10 mouse cellular contexts compared by ENCODE assay signal in genomic region chr7:43712917-43713316, GRCm38 (mm10). TPM values are rescaled to one million over a fixed set of nuclear protein-coding genes. Genes with fewer than 3 reads are reported as not detected.
DNase-seq lines count a peak whose midpoint lies in the region; ATAC-seq lines count a peak whose summit lies in the region.
"Had no signal": no experiment of that assay in that cellular context is flagged by ENCODE, and none has a peak within 500 bp of the region (broad histone marks: within the 10 kb centered on the region; RNA-seq: fewer than 3 reads in every experiment).

No protein-coding gene starts in this region.

- H3K4me3 ChIP-seq in kidney, embryonic 16.5 days (ENCODE audit: low read length): no peak overlapping the region
- H3K4me3 ChIP-seq in embryonic facial prominence, embryonic 10.5 days: peak overlapping the region; percentile 41
- no peak overlapping the region for H3K4me3 ChIP-seq in limb, embryonic 12.5 days (replicated peaks)
- H3K4me3 ChIP-seq in neural tube, embryonic 12.5 days: no peak overlapping the region
- H3K4me3 ChIP-seq: megakaryocyte, embryonic 14.5 days had no signal

- peak overlapping the region; percentile 36 for H3K4me2 ChIP-seq in kidney, embryonic 16.5 days (replicated peaks; ENCODE audit: low read depth, low read length)
- peak overlapping the region; percentile 40 for H3K4me2 ChIP-seq in limb, embryonic 12.5 days
- H3K4me2 ChIP-seq in neural tube, embryonic 12.5 days (replicated peaks): peak overlapping the region; percentile 34

- no peak overlapping the region for H3K9ac ChIP-seq in kidney, embryonic 16.5 days (replicated peaks; ENCODE audit: low read length)
- H3K9ac ChIP-seq in limb, embryonic 12.5 days (replicated peaks): no peak overlapping the region
- no peak overlapping the region for H3K9ac ChIP-seq in neural tube, embryonic 12.5 days

- H3K27me3 ChIP-seq in kidney, embryonic 16.5 days (ENCODE audit: insufficient read depth, low read length): no peaks in the 10 kb centered on the region; the same call in 1 of the 2 replicates
- H3K27me3 ChIP-seq in embryonic facial prominence, embryonic 10.5 days (replicated peaks; ENCODE audit: low read depth, poor library complexity, severe bottlenecking): peaks cover 6% of the 10 kb centered on the region; the same call in 1 of the 2 replicates
- peaks cover 13% of the 10 kb centered on the region; the same call in 1 of the 2 replicates for H3K27me3 ChIP-seq in limb, embryonic 12.5 days
- H3K27me3 ChIP-seq in neural tube, embryonic 12.5 days (replicated peaks): no peaks in the 10 kb centered on the region

- no peaks in the 10 kb centered on the region for H3K36me3 ChIP-seq in kidney, embryonic 16.5 days (ENCODE audit: insufficient read depth, low read length)
- no peaks in the 10 kb centered on the region for H3K36me3 ChIP-seq in embryonic facial prominence, embryonic 10.5 days (replicated peaks)
- H3K36me3 ChIP-seq in limb, embryonic 12.5 days: no peaks in the 10 kb centered on the region
- no peaks in the 10 kb centered on the region for H3K36me3 ChIP-seq in neural tube, embryonic 12.5 days

- H3K27ac ChIP-seq in kidney, embryonic 16.5 days (ENCODE audit: low read length): no peak overlapping the region
- no peak overlapping the region for H3K27ac ChIP-seq in embryonic facial prominence, embryonic 10.5 days (replicated peaks)
- H3K27ac ChIP-seq in limb, embryonic 12.5 days: no peak overlapping the region
- H3K27ac ChIP-seq in neural tube, embryonic 12.5 days: no peak overlapping the region

- no peaks in the 10 kb centered on the region for H3K9me3 ChIP-seq in kidney, embryonic 16.5 days (ENCODE audit: low read length)
- H3K9me3 ChIP-seq in embryonic facial prominence, embryonic 10.5 days: no peaks in the 10 kb centered on the region
- no peaks in the 10 kb centered on the region for H3K9me3 ChIP-seq in limb, embryonic 12.5 days
- H3K9me3 ChIP-seq in neural tube, embryonic 12.5 days: no peaks in the 10 kb centered on the region

- H3K4me1 ChIP-seq in kidney, embryonic 16.5 days (ENCODE audit: insufficient read depth, low read length): peaks cover 13% of the 10 kb centered on the region
- peaks cover 18% of the 10 kb centered on the region for H3K4me1 ChIP-seq in embryonic facial prominence, embryonic 10.5 days
- peaks cover 12% of the 10 kb centered on the region for H3K4me1 ChIP-seq in limb, embryonic 12.5 days (replicated peaks)
- H3K4me1 ChIP-seq in neural tube, embryonic 12.5 days: peaks cover 3% of the 10 kb centered on the region; the same call in 1 of the 2 replicates
- H3K4me1 ChIP-seq: megakaryocyte, embryonic 14.5 days had no signal

- peak; percentile 47 for ATAC-seq in kidney, embryonic 16.5 days (ENCODE audit: low FRiP score, low TSS enrichment)
- ATAC-seq in limb, embryonic 12.5 days (ENCODE audit: insufficient number of reproducible peaks, insufficient read depth, low FRiP score, low TSS enrichment, low read depth): no peak
- ATAC-seq in neural tube, embryonic 12.5 days (ENCODE audit: low FRiP score, low read depth): no peak
- ATAC-seq in granulocyte monocyte progenitor cell, adult 5-6 weeks (replicated peaks; ENCODE audit: poor library complexity, severe bottlenecking): no peak

- 8% methylated on average over 9 of the region's 9 CpGs for WGBS in kidney, embryonic 16.5 days
- 4% methylated on average over 9 of the region's 9 CpGs for WGBS in embryonic facial prominence, embryonic 10.5 days
- WGBS in limb, embryonic 12.5 days: 1% methylated on average over 9 of the region's 9 CpGs
- 5% methylated on average over 9 of the region's 9 CpGs for WGBS in neural tube, embryonic 12.5 days

- DNase-seq in kidney, postnatal 36 days: no peak
- peak; percentile 33 for DNase-seq in embryonic facial prominence, embryonic 10.5 days (ENCODE audit: low spot score)
- no peak for DNase-seq in cerebellum, postnatal 14 days
- DNase-seq: heart, postnatal 10 days; layer of hippocampus, adult 9-11 months had no signal

RNA-seq across cellular contexts. Expression of gene Klk13, which starts 0.6 kb away (rescaled TPM):
- polyA plus RNA-seq in kidney, embryonic 16.5 days (2015; fragmentation: Nextera tagmentation; extraction: Ambion mirVana): 0.29 and 0.58 TPM in 2 replicates
- polyA plus RNA-seq in embryonic facial prominence, embryonic 10.5 days (2016; fragmentation: Nextera tagmentation; extraction: Ambion mirVana): 0.24 and 0.56 TPM in 2 replicates
- polyA plus RNA-seq in limb, embryonic 12.5 days (2016; fragmentation: Nextera tagmentation; extraction: Ambion mirVana): 0.11 and 0.31 TPM in 2 replicates
- 0.10 TPM in 1 of 2 replicates, not detected in the other for polyA plus RNA-seq in neural tube, embryonic 12.5 days (2016; fragmentation: Nextera tagmentation; extraction: Ambion mirVana)
- total RNA-seq in granulocyte monocyte progenitor cell, adult 5-6 weeks (2014; fragmentation: Nextera tagmentation): not detected in 2 replicates
- not detected in 2 replicates for total RNA-seq in granulocyte monocyte progenitor cell, adult 5-6 weeks (2017)
- total RNA-seq: heart, postnatal 10 days had no signal

RNA-seq across cellular contexts. Expression of gene Klk14, which starts 22.7 kb away (rescaled TPM):
- not detected in 2 replicates for polyA plus RNA-seq in kidney, embryonic 16.5 days (2015; fragmentation: Nextera tagmentation; extraction: Ambion mirVana)
- polyA plus RNA-seq in embryonic facial prominence, embryonic 10.5 days (2016; fragmentation: Nextera tagmentation; extraction: Ambion mirVana): not detected in 2 replicates
- polyA plus RNA-seq in limb, embryonic 12.5 days (2016; fragmentation: Nextera tagmentation; extraction: Ambion mirVana): not detected in 2 replicates
- polyA plus RNA-seq in neural tube, embryonic 12.5 days (2016; fragmentation: Nextera tagmentation; extraction: Ambion mirVana): not detected in 2 replicates
- total RNA-seq in granulocyte monocyte progenitor cell, adult 5-6 weeks (2014; fragmentation: Nextera tagmentation): not detected in 2 replicates
- not detected in 2 replicates for total RNA-seq in granulocyte monocyte progenitor cell, adult 5-6 weeks (2017)
- total RNA-seq: heart, postnatal 10 days had no signal

RNA-seq across cellular contexts. Expression of gene Ctu1, which starts 41.1 kb away (rescaled TPM):
- 15.7 and 19.7 TPM in 2 replicates for polyA plus RNA-seq in kidney, embryonic 16.5 days (2015; fragmentation: Nextera tagmentation; extraction: Ambion mirVana)
- 18.1 and 18.7 TPM in 2 replicates for polyA plus RNA-seq in embryonic facial prominence, embryonic 10.5 days (2016; fragmentation: Nextera tagmentation; extraction: Ambion mirVana)
- polyA plus RNA-seq in limb, embryonic 12.5 days (2016; fragmentation: Nextera tagmentation; extraction: Ambion mirVana): 15.4 and 15.7 TPM in 2 replicates
- 19.6 and 19.9 TPM in 2 replicates for polyA plus RNA-seq in neural tube, embryonic 12.5 days (2016; fragmentation: Nextera tagmentation; extraction: Ambion mirVana)
- 5.6 and 8.7 TPM in 2 replicates for total RNA-seq in granulocyte monocyte progenitor cell, adult 5-6 weeks (2014; fragmentation: Nextera tagmentation)
- 5.5 and 9.5 TPM in 2 replicates for total RNA-seq in granulocyte monocyte progenitor cell, adult 5-6 weeks (2017)

RNA-seq across cellular contexts. Expression of gene Siglece, which starts 53.0 kb away (rescaled TPM):
- polyA plus RNA-seq in kidney, embryonic 16.5 days (2015; fragmentation: Nextera tagmentation; extraction: Ambion mirVana): 0.64 and 1.3 TPM in 2 replicates
- polyA plus RNA-seq in embryonic facial prominence, embryonic 10.5 days (2016; fragmentation: Nextera tagmentation; extraction: Ambion mirVana): 0.25 and 0.52 TPM in 2 replicates
- 0.22 and 0.70 TPM in 2 replicates for polyA plus RNA-seq in limb, embryonic 12.5 days (2016; fragmentation: Nextera tagmentation; extraction: Ambion mirVana)
- 0.18 and 0.30 TPM in 2 replicates for polyA plus RNA-seq in neural tube, embryonic 12.5 days (2016; fragmentation: Nextera tagmentation; extraction: Ambion mirVana)
- 13.1 and 15.1 TPM in 2 replicates for total RNA-seq in granulocyte monocyte progenitor cell, adult 5-6 weeks (2014; fragmentation: Nextera tagmentation)
- total RNA-seq in granulocyte monocyte progenitor cell, adult 5-6 weeks (2017): 5.2 and 9.0 TPM in 2 replicates

RNA-seq across cellular contexts. Expression of gene Klk12, which starts 55.8 kb away (rescaled TPM):
- not detected in 2 replicates for polyA plus RNA-seq in kidney, embryonic 16.5 days (2015; fragmentation: Nextera tagmentation; extraction: Ambion mirVana)
- not detected in 2 replicates for polyA plus RNA-seq in embryonic facial prominence, embryonic 10.5 days (2016; fragmentation: Nextera tagmentation; extraction: Ambion mirVana)
- polyA plus RNA-seq in limb, embryonic 12.5 days (2016; fragmentation: Nextera tagmentation; extraction: Ambion mirVana): not detected in 2 replicates
- not detected in 2 replicates for polyA plus RNA-seq in neural tube, embryonic 12.5 days (2016; fragmentation: Nextera tagmentation; extraction: Ambion mirVana)
- total RNA-seq in granulocyte monocyte progenitor cell, adult 5-6 weeks (2014; fragmentation: Nextera tagmentation): not detected in 2 replicates
- total RNA-seq in granulocyte monocyte progenitor cell, adult 5-6 weeks (2017): not detected in 2 replicates
- total RNA-seq: heart, postnatal 10 days had no signal
